Mouse (Mus musculus): ENCODE results near the gene Crp.

DNA sequence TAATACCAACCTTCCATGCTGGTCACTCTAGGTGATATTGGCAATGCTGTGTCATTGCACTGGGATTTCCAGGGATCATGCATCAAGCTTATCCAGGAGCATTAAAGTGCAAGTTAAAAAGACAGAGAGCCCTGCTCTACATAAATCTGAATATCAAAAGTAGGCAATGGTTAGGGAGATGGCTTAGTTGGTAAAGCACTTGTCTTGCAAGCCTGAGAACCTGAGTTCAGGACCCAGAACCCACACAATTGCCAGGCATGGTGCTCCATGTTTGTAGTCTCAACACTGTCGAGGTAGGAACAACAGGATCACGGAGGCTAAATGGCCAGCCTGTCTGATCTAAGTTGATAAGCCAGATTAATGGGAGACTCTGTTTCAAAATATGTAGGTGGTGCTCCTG is 3.5 kb downstream of the Crp start:
- no peak for TF ChIP-seq EP300 (IDR thresholded peaks at IDR 0.05; ENCODE audit: insufficient read depth, low read depth, low read length)
- no peak for TF ChIP-seq CTCF (IDR thresholded peaks at IDR 0.05; ENCODE audit: low read depth, low read length)

Data from ES-Bruce4 (cell line).